Mouse (Mus musculus) adrenal gland, adult 8-10 months (tissue): Measurements from ENCODE around the gene Helt. TPM values are rescaled to one million over a fixed set of nuclear protein-coding genes. Genes with fewer than 3 reads are reported as not detected.

Source experiments
- total RNA-seq, 4 experiments: library from RNA; stranded (reverse); gene quantifications; 2 replicates each; pipeline ENCODE4 v1.2.4; 2022

Helt gene
- total RNA-seq, 4 experiments from 2014 or later = 0.49 TPM; not detected in 3

Other genes with a start within 250 kb of the Helt start
- 10 to 100 TPM; 24.3 to 28.4 (median 24.9) TPM for gene Cfap97, start 142.9 kb downstream of the Helt start, total RNA-seq
- gene Snx25, start 142.5 kb downstream of the Helt start, total RNA-seq = 10 to 100 TPM; 15.1 to 24.6 (median 19.1) TPM
- gene Slc25a4, start 83.4 kb downstream of the Helt start, total RNA-seq = 100 to 1,000 TPM; 161 to 210 (median 183) TPM
- gene Acsl1, start 176.4 kb upstream of the Helt start, total RNA-seq = 100 to 1,000 TPM; 168 to 361 (median 321) TPM